23 mouse cellular contexts compared by ENCODE assay signal in the genomic region with DNA sequence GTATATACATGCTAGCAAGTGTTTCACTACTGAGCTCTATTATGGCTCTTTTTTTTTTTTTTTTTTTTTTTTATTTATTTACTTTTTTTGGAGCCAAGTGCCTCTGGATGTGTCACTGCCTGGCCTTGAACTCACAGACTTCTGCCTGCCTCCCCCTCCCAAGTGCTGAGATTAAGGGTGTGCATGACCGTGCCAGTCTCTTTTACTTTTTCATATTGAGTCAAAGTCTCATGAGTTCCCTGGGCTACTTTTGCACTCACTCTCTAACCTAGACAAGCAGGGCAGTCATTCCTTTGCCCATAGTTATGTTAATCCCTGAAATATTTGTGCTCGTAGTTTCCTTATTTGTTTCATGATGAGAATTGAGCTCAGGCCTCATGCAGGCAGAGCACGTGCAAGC. TPM values are rescaled to one million over a fixed set of nuclear protein-coding genes. Genes with fewer than 3 reads are reported as not detected.
DNase-seq lines count a peak whose midpoint lies in the region; ATAC-seq and TF ChIP-seq lines count a peak whose summit lies in the region.
"Had no signal": no experiment of that assay in that cellular context is flagged by ENCODE, and none has a peak within 500 bp of the region (broad histone marks: within the 10 kb centered on the region; RNA-seq: fewer than 3 reads in every experiment).

No protein-coding gene starts in this region.

- H3K36me3 ChIP-seq in liver, postnatal 0 days (replicated peaks; ENCODE audit: insufficient read depth, low read length) = peaks cover 68% of the 10 kb centered on the region

- no peaks in the 10 kb centered on the region for H3K27me3 ChIP-seq in liver, postnatal 0 days (ENCODE audit: insufficient read depth, low read length)
- H3K27me3 ChIP-seq: embryonic facial prominence, embryonic 13.5 days; embryonic facial prominence, embryonic 15.5 days; forebrain, embryonic 12.5 days had no signal

- peak; percentile 68 for DNase-seq in adrenal gland, adult 2 months
- no peak for DNase-seq in adrenal gland, adult 18-20 months (ENCODE audit: low spot score in 2 of 2)
- DNase-seq in adrenal gland, adult 8-10 months = peak; percentile 25
- peak; percentile 29 for DNase-seq in adrenal gland, postnatal 10 days
- DNase-seq in adrenal gland, postnatal 25 days = peak; percentile 28
- no peak for DNase-seq in kidney, adult 9 months
- no peak for DNase-seq in spleen, adult 18-20 months
- DNase-seq in liver, postnatal 0 days = no peak
- DNase-seq: cerebellum, adult 11-12 months; cerebellum, adult 2 months; cerebellum, adult 9-11 months; cerebellum, postnatal 14 days; cerebellum, postnatal 36 days; embryo, embryonic 11 days had no signal

- WGBS in liver, postnatal 0 days (ENCODE audit: insufficient replicate concordance) = 82% methylated on average over 3 of the region's 3 CpGs

- H3K4me1 ChIP-seq in liver, postnatal 0 days (ENCODE audit: insufficient read depth) = peaks cover 6% of the 10 kb centered on the region
- H3K4me1 ChIP-seq: embryonic facial prominence, embryonic 13.5 days; embryonic facial prominence, embryonic 15.5 days; forebrain, embryonic 10.5 days; forebrain, embryonic 12.5 days had no signal

- no peak for TF ChIP-seq CTCF in liver, postnatal 0 days (IDR thresholded peaks at IDR 0.05; ENCODE audit: low read depth)

- no peaks in the 10 kb centered on the region for H3K9me3 ChIP-seq in liver, postnatal 0 days (ENCODE audit: low read length)
- H3K9me3 ChIP-seq: embryonic facial prominence, embryonic 13.5 days; embryonic facial prominence, embryonic 15.5 days; forebrain, embryonic 10.5 days; forebrain, embryonic 12.5 days had no signal

- TF ChIP-seq EP300 in liver, postnatal 0 days (IDR thresholded peaks at IDR 0.05; ENCODE audit: low read depth) = no peak

- H3K27ac ChIP-seq in liver, postnatal 0 days (ENCODE audit: low read depth) = no peak overlapping the region
- H3K27ac ChIP-seq: embryonic facial prominence, embryonic 13.5 days; embryonic facial prominence, embryonic 15.5 days; forebrain, embryonic 10.5 days; forebrain, embryonic 12.5 days had no signal

- H3K9ac ChIP-seq in liver, postnatal 0 days (replicated peaks) = no peak overlapping the region
- H3K9ac ChIP-seq: embryonic facial prominence, embryonic 13.5 days; embryonic facial prominence, embryonic 15.5 days; forebrain, embryonic 12.5 days had no signal

- ATAC-seq in liver, postnatal 0 days = no peak
- ATAC-seq: forebrain, embryonic 14.5 days; forebrain, embryonic 16.5 days had no signal

- no peak overlapping the region for H3K4me2 ChIP-seq in liver, postnatal 0 days (ENCODE audit: low read depth, low read length)
- H3K4me2 ChIP-seq: embryonic facial prominence, embryonic 13.5 days; embryonic facial prominence, embryonic 15.5 days; forebrain, embryonic 12.5 days had no signal

- no peak overlapping the region for H3K4me3 ChIP-seq in liver, postnatal 0 days (ENCODE audit: low read depth, low read length)
- H3K4me3 ChIP-seq: embryonic facial prominence, embryonic 13.5 days; embryonic facial prominence, embryonic 15.5 days; erythroblast, embryonic 14.5 days; forebrain, embryonic 10.5 days; forebrain, embryonic 12.5 days had no signal

RNA-seq across cellular contexts. Expression of gene Vps33b, which starts 12.2 kb away (rescaled TPM):
- 10 to 100 TPM; 20.4 to 20.6 TPM for total RNA-seq in adrenal gland, adult 2 months (2021)
- 8.4 and 9.3 TPM in 2 replicates for polyA plus RNA-seq in adrenal gland, adult 2 months (2012; rRNA removed)
- total RNA-seq in adrenal gland, adult 18-20 months (2021) = 10 to 100 TPM; 14.9 to 26.6 TPM
- total RNA-seq in adrenal gland, adult 8-10 months (2022) = 10 to 100 TPM; 21.3 to 31.9 (median 28.8) TPM
- total RNA-seq in adrenal gland, postnatal 10 days (2021) = 10 to 100 TPM; 14.5 to 18.3 TPM
- 23.9 and 29.9 TPM in 2 replicates for total RNA-seq in adrenal gland, postnatal 25 days (2021)
- 2.5 and 2.9 TPM in 2 replicates for polyA plus RNA-seq in liver, postnatal 0 days (2015; fragmentation: Nextera tagmentation; extraction: Ambion mirVana)

RNA-seq across cellular contexts. Expression of gene Prc1, which starts 12.6 kb away (rescaled TPM):
- total RNA-seq in adrenal gland, adult 2 months (2021) = 1 to 10 TPM; 4.0 to 5.3 TPM
- 2.3 and 3.8 TPM in 2 replicates for polyA plus RNA-seq in adrenal gland, adult 2 months (2012; rRNA removed)
- total RNA-seq in adrenal gland, adult 18-20 months (2021) = 1 to 10 TPM; 3.6 to 4.6 TPM
- 1 to 10 TPM; 2.7 to 8.1 (median 3.7) TPM for total RNA-seq in adrenal gland, adult 8-10 months (2022)
- 10 to 100 TPM; 38.9 to 43.4 TPM for total RNA-seq in adrenal gland, postnatal 10 days (2021)
- total RNA-seq in adrenal gland, postnatal 25 days (2021) = 17.8 and 23.2 TPM in 2 replicates
- polyA plus RNA-seq in liver, postnatal 0 days (2015; fragmentation: Nextera tagmentation; extraction: Ambion mirVana) = 48.3 and 57.6 TPM in 2 replicates

RNA-seq across cellular contexts. Expression of gene Ngrn, which starts 20.6 kb away (rescaled TPM):
- total RNA-seq in adrenal gland, adult 2 months (2021) = 10 to 100 TPM; 35.7 to 50.1 TPM
- 38.7 and 45.6 TPM in 2 replicates for polyA plus RNA-seq in adrenal gland, adult 2 months (2012; rRNA removed)
- total RNA-seq in adrenal gland, adult 18-20 months (2021) = 10 to 100 TPM; 40.7 to 41.4 TPM
- 10 to 100 TPM; 54.9 to 59.1 (median 57.7) TPM for total RNA-seq in adrenal gland, adult 8-10 months (2022)
- 10 to 100 TPM; 38.7 to 47.4 TPM for total RNA-seq in adrenal gland, postnatal 10 days (2021)
- total RNA-seq in adrenal gland, postnatal 25 days (2021) = 50.3 and 64.1 TPM in 2 replicates
- polyA plus RNA-seq in liver, postnatal 0 days (2015; fragmentation: Nextera tagmentation; extraction: Ambion mirVana) = 20.9 and 23.1 TPM in 2 replicates

RNA-seq across cellular contexts. Expression of gene Ttll13, which starts 35.5 kb away (rescaled TPM):
- total RNA-seq in adrenal gland, adult 2 months (2021) = 1 to 10 TPM in 1 of 2 experiments, under 1 TPM in 1; 0.89 to 1.2 TPM
- polyA plus RNA-seq in adrenal gland, adult 2 months (2012; rRNA removed) = 0.66 TPM in 2 replicates
- 1 to 10 TPM; 1.2 to 1.7 TPM for total RNA-seq in adrenal gland, adult 18-20 months (2021)
- 1 to 10 TPM; 1.7 to 2.2 (median 1.9) TPM for total RNA-seq in adrenal gland, adult 8-10 months (2022)
- total RNA-seq in adrenal gland, postnatal 10 days (2021) = 1 to 10 TPM; 1.1 to 1.8 TPM
- 0.57 and 2.1 TPM in 2 replicates for total RNA-seq in adrenal gland, postnatal 25 days (2021)
- polyA plus RNA-seq in liver, postnatal 0 days (2015; fragmentation: Nextera tagmentation; extraction: Ambion mirVana) = 0.43 TPM in 2 replicates
- total RNA-seq: common myeloid progenitor, adult 5-6 weeks had no signal
- polyA plus RNA-seq: C2C12 had no signal

RNA-seq across cellular contexts. Expression of gene Rccd1, which starts 42.6 kb away (rescaled TPM):
- total RNA-seq in adrenal gland, adult 2 months (2021) = 10 to 100 TPM in 1 of 2 experiments, 1 to 10 TPM in 1; 7.4 to 10.5 TPM
- 9.0 and 12.9 TPM in 2 replicates for polyA plus RNA-seq in adrenal gland, adult 2 months (2012; rRNA removed)
- 10 to 100 TPM in 1 of 2 experiments, 1 to 10 TPM in 1; 7.3 to 11.9 TPM for total RNA-seq in adrenal gland, adult 18-20 months (2021)
- 10 to 100 TPM in 3 of 4 experiments, 1 to 10 TPM in 1; 9.5 to 21.8 (median 14.6) TPM for total RNA-seq in adrenal gland, adult 8-10 months (2022)
- 10 to 100 TPM in 1 of 2 experiments, 1 to 10 TPM in 1; 8.4 to 13.8 TPM for total RNA-seq in adrenal gland, postnatal 10 days (2021)
- 15.4 and 19.1 TPM in 2 replicates for total RNA-seq in adrenal gland, postnatal 25 days (2021)
- 1.2 and 1.6 TPM in 2 replicates for polyA plus RNA-seq in liver, postnatal 0 days (2015; fragmentation: Nextera tagmentation; extraction: Ambion mirVana)

Comparison
In these comparisons a context has a peak if more than half of its experiments do, and no peak if none do; other contexts are left out.
1. DNase-seq: peak in adrenal gland, adult 2 months (single experiment), adrenal gland, adult 8-10 months (single experiment), adrenal gland, postnatal 10 days (single experiment) and adrenal gland, postnatal 25 days (single experiment); none in adrenal gland, adult 18-20 months (0 of 2), kidney, adult 9 months (single experiment), spleen, adult 18-20 months (0 of 2) and liver, postnatal 0 days (single experiment).